Mouse (Mus musculus) testis, postnatal 10 days (tissue): Measurements from ENCODE around the gene Mettl8.

ENCODE experiments used
- DNase-seq: peaks from one replicate; pipeline ENCODE4 v3.0.0; 2021; ENCODE audit warnings: low spot score

The Mettl8 gene

DNA sequence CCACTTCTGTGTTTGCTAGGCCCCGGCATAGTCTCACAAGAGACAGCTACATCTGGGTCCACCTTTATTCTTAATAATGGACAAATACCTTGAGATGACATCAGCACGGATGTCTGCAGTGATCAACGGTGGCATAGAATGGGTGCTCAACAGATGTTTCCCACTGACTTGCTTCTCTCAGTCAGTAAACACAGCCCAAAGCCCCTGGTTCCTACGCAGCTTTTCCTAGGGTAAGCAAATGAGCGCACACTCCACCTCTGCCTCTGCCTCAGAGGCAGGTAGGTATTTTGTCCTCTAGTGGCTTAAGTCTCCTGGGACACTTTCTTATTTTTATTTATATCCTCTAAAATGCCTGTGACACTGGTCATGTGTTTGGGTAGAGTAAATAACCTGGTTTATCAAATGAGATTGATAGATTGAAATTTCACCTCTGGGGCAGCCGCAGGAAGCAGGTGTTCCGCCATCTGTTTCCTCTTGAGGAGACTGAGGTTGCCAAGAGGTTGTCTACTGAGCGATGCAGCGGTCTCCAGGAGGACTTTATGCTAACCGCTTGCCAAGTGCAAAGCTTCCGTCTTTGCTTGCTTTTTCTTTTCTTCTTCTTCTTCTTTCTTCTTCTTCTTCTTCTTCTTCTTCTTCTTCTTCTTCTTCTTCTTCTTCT is 124.6 kb downstream of the Mettl8 start:
- DNase-seq = no peak

DNA sequence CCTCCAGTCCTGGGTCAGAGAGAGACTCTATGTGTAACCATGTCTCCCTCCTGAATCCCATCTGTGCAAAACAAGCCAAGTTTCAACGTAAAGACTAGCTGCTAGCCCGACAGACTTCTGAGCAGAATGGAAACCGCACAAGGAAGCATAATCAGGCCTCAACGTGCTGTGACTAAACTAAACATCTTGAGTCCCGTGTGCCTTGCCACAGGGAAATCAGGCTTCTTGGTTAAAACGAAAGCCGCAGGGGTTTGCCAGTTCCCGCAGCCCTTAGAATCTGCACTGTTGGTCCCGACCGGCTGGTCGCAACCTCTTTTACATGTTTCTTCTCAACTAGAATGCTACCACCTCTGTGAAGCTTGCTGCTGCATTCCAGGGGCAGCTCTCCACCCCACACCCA is 125.7 kb downstream of the Mettl8 start:
- no peak for DNase-seq

DNA sequence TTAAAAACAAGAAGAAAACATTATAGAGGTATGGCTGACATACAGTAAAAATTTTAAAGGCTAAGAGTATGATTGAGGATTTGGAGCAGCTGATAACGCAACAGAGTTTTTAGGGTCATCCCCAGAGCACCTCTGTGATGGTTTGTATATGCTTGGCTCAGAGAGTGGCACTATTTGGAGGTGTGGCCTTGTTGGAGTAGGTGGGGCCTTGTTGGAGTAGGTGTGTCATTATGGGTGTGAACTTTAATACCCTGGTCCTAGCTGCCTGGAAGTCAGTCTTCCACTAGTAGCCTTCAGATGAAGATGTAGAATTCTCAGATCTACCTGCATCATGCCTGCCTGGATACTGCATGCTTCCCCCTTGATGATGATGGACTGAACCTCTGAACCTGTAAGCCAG is 131.3 kb downstream of the Mettl8 start:
- DNase-seq = no peak

DNA sequence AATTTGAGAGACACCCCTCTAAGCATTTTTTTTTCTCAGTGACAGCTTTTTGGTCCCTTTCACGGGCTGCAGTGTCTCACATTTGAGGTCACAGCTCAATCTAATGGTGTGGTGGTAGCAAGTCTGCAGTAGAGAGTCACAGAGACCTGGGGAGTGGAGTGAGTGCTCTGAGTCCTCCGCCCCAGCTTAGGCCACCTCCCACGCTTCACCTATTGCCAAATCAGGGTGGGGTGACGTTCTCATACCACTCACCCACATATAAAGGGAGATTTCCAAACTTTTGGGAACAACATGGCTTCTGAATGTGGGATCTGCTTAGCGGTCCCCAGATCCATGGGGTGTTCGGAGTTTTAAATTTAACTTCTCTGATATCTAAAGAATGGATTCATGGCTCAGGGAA is 132.6 kb downstream of the Mettl8 start:
- DNase-seq = no peak

DNA sequence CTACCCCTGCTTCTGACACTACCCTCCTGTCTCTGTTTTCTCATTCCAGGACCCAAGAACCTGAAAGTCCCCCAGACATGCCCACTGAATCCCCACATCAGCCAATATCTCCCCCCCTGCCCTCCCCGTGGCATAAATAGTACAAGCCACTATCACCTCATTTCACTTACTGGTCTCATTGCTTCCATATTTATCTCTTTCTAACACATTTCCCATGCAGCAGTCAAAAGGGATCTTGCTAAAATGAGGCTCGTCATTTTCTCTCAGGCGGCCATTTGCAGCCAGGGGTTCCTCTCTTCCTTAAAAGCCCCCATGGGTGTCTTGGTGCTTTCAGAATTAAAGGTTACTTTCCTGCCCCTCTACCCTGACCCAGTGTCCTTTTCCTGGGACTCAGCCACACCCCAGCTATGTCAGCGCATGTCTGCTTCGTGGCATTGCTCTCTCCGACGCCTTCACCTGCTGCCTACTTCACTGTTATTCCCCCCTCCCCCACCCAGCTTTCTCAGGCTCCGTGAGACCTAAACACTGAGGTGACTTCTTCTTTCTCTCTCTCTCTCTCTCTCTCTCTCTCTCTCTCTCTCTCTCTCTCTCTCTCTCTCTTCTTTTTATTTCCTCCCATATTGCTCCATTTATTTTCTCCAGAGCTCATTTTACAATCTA is 134.3 kb downstream of the Mettl8 start:
- DNase-seq = no peak

DNA sequence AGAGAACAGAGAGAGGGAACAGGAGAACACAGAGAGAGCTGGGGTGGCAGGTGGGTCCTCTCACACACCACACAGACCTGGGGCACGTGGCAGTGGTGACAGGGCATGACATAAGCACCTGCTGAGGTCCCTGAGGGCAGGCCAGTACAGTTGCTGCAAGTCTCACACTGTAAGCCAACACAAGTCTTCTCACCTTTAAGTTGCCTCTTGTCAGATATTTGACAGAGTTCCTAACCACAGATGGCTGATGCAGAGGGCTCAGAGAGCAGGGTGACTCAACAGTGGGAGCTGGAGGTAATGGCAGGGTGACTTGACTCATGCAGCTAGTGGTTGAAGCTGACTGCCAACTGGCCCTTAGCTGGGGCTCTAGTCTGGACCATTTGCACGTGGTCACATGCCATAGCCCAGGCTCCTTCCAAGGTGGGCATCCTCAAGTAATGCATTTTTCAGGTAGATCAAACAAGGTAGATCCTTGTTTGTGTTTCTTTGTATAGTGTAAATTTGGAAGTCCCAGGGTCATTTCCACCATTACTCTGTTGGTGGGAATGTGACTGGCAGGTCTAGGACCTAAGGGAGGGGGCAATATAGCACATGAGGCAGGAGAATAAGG is 135.4 kb downstream of the Mettl8 start:
- no peak for DNase-seq

DNA sequence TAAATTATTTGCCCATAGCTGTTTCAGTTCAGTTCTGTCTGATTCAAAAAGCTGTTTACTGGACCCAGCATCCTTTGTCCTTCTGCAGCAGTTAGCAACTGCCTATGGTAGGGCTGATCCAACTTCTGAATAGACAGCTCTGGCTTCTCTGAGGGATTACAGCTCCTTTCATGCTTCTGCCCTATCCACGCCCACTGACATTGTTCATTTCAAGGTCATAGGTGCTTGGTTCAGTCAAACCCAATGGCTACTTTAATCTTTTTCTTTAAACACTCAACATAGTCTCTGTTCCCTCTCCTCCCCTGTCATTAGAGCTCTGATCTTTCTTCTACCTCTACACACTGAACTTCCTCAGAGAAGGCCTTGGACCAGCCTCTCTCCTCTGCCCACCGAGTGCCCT is 136.9 kb downstream of the Mettl8 start:
- DNase-seq = no peak
